Mouse (Mus musculus) megakaryocyte, embryonic 14.5 days (primary cell): ENCODE measurements around the gene Ldhc.

Experiments
- FLI1 ChIP-seq: IDR thresholded peaks from 2 replicates; pipeline ENCODE4 v1.6.1; 2012; ENCODE audit warnings: low read length, inconsistent platforms, mixed read lengths
- GATA1 ChIP-seq: IDR thresholded peaks from 3 replicates; pipeline ENCODE4 v1.6.1; 2012; ENCODE audit warnings: mixed read lengths, low read length, inconsistent platforms, borderline replicate concordance

DNA sequence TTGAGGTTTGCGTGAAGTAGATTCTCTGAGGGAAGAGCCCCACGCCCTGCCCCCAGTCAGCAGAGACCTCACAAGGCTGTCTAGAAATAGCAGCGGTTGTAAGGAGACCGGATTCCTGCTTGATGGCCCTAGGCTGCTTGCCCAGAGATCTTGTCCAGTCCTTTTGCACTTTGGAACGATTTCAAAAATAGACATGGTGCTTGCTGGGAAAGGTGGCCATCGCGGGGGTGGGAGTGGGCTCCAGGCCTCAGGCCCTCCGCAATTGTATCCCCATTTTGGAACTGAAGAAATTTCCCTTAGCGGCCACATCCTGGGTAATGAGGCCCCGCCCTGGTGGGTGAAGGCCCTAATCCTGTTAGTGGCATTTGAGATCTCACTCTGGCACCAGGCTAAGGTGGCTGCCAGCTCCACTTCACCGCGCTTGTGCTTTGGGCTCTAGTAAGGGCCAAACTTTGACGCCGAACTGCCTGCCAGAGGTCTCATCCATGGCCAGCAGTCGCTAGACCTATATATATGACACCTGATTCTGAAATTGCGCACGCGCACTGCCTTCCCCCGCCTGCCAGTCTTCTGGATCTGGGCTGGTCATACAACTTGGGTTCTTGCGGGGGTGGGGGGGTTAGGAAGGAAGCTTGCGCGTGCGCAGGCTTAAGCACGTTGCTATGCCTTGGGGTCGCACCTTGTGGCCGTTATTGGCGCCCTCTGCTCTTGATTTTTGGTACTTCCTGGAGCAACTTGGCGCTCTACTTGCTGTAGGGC is 14.3 kb upstream of the Ldhc start:
- no peak for TF ChIP-seq GATA1
- TF ChIP-seq FLI1 = no peak
